Mouse (Mus musculus): ENCODE results near the gene Adgrv1.
A peak's percentile ranks its signal among the peaks of the same experiment; 100 is the strongest.

Gene Adgrv1

DNA sequence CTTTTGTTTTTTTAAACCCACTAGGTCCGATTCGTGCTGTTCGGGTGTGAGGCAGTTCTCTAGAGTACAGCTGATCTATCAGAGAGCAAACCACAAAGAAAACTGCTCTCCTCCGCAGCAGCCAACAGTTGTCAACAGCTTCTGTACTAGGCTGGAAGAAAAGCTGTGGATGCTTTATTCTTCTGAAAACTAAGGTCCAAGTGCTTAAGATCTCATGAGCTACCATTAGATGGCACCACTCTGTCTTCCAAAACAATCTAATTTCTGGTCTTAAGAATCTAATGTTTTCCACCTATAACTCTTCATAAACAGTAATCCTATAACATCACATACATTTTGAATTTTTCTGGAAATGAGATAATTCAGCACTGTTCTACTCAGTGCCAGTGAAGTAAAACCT, 22.6 kb downstream of the Adgrv1 start:
- no peak for DNase-seq

DNA sequence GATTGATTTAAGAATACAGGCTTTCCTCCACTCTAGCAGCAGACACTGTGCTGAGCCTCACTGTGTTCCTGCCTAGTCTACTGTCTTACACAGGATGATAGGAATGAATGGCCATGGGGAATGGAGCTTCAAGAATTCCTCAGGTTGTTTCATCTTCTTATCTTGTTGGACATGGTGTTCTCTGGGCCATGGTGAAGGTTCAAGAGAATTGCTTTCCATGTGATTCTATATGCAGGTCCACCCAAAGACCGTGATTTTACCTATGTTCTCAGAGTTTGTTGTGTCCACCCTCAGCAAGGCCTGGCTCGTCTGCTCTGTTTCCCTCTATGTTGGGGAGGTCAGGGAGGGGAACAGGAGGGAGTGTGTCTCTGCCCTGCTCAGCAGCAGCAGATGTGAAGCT, 26.0 kb downstream of the Adgrv1 start:
- no peak for DNase-seq

DNA sequence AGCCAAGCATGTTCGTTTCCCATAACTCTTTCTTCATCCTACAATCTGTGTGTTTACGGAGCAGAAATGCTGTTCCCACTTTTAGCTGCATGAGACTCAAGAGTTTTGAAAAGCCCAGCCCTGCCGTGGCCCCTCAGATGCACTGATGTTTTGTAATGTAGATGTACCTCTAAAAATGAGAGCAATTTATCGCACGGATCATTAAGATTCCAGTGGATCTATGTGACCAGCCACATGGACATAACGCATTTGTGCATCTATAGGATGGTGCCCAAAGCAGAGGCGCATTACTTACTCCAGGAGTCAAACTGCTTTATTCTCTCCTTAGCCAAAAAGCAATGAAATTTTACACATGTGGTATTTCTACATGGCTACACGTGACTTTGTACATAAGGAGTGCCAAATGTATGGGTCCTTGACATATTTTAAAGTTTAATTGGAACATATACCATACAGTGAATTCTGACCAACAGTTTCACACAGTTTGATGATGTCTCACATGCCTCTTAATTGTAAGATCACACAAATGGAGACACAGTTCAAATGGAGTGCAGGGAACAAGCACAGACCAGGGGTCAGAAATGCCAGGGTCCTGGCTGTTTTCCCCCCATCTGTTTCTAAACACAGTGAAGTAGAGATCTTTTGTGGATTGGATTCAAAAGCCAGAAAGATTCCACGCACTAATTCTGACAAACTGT, 35.9 kb downstream of the Adgrv1 start:
- no peak for DNase-seq

DNA sequence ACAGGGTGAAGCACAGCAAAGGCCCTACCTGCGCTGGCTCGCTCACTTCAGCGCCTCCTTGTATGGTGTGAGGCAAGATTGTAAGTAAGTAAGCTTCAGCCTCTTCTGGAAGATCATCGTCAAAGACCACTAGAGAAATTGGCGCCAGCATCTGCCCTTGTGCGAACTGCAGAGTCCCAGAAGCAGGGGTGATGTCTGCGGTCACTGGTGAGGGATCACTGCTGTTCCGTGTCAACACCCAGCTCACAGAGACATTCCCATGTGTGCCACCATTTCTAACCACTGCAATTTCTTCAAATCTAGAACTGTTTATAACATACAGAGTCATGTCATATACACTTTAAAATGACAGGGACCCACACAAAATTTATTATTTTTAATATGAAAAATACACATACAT, 54.3 kb downstream of the Adgrv1 start:
- DNase-seq: peak; percentile 12 to 18

DNA sequence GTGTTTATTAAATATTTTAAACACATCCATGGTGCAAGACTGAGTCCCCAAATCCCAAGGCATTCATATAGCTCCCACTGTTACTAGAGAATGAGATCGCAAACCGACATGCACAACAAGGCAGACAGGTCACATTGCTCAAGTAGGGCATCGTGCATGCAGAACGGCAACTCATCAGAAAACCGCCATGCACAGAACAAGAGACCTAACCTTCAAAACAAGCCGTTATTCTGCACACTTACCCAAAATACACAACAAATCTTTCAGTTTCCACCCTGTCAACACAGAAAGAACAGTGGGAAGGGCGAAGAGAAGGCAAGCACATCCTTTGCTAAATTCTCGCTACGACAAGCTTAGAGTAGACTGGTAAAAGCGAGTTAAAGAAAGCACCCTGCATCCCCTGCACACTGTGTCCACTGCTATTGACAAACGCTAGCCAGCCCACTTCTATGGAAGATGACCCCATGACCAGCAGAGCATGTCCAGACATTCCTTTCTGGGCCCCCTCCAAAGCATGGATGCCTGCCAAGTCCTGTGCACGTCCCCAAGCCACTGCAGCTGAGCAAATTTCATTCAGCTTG, 62.6 kb downstream of the Adgrv1 start:
- DNase-seq: peak; percentile 85 to 89

DNA sequence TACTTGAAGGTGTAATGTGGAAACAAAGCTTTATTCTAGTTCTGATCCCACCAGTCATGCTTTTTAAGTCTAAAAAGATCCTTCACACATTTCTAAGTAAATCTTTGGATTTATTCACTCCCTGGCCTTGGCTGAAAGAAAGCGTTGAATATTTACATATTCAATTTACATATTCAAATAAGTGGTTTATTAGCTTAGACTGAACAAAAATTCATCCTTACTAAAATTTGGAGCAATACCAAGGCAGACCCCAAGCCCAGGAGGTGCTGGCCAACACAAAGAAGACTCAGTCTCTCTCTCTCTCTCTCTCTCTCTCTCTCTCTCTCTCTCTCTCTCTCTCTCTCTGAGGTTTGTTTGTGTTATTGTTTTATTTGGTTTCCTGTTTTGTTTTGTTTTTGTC, 82.9 kb downstream of the Adgrv1 start:
- DNase-seq: no peak

DNA sequence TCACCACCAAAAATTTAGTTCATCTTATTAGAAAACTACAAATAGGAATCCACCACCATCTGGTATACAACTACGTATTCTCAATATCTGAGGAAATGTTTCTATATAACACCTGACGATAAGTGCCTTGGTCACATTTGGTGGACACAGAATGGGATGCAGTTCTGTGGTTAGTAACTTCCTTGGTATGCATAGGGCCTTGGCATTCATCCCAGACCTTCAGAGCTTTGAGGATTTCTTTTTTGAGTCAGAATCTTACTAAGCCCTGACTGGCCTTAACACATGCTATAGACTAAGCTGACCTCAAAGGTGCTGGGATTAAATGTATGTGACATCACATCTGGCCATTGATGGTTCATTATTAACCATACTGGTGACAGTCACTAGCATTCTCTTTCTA, 98.0 kb downstream of the Adgrv1 start:
- DNase-seq: no peak

DNA sequence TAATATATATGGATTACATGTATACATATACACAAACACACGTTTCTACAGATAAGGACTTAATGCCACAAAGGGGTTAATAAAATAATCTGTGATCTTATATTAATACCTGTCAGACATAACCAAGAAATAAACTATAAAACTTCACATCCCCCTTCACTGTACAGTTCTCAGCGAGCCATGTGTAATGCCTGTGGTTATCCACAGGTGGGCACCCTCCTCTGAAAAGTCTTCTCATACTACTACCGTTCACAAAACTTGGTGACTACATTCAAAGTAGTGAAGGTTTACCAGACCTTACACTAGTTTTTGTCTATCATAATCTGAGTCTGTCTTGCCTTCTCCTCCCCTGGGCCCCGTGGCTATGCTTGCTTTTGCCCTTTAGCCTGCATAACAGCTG, 106.3 kb downstream of the Adgrv1 start:
- no peak for DNase-seq

DNA sequence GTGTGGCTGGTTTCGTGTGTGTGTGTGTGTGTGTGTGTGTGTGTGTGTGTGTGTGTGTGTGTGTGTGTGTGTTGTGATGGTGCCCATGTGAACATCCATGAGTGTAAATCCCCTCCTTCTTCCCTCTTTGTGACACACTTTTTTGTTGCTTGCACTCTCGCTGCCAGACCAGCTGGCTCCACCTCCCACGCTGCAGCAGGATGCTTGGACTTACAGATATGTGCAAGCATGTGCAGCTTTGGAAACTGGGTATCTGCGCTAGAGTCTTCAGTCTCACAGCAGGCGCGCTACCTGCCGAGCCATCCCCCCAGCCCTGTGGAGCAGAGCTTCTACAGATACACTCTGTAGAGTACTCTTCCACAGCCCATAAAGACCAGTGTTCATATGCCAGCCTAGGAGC, 122.8 kb downstream of the Adgrv1 start:
- no peak for DNase-seq

DNA sequence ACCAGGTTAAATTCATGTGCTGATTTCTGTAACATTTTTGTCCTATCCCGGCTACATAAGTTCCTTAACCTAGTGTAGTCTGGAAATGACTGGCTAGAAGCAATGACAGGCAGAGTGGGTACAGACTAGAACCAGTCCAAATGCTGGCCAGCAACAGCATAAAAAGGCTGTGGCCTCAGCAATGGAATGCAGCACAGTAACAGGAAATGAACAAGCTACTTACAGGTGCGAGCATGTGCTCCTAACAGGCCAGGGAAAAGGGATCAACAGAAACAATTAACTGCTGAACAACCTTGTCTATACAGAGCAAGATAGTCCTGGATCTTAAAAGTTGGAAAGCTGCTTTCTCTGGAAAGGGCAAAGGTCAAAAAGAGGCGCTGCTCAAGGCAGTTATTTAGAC, 135.9 kb downstream of the Adgrv1 start:
- DNase-seq: no peak

DNA sequence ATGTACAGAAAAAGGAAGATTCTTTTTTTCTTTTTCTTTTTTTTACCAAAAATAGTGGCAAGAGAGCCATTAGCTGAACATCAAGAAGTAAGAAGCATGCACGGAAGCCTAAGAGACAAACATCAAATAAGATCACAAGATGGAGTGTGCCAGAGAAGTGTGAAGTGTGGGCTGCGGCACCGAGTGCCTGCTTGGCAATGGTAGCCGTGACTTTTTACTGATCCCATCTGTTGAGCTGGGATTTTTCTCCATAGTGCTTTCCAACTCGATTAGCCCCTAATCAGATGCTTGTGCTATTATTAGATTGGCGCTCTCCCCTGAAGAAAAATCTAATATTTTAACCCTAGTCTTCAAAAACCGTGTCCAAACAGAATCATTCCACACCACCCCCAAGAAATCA, 141.0 kb downstream of the Adgrv1 start:
- DNase-seq: no peak

DNA sequence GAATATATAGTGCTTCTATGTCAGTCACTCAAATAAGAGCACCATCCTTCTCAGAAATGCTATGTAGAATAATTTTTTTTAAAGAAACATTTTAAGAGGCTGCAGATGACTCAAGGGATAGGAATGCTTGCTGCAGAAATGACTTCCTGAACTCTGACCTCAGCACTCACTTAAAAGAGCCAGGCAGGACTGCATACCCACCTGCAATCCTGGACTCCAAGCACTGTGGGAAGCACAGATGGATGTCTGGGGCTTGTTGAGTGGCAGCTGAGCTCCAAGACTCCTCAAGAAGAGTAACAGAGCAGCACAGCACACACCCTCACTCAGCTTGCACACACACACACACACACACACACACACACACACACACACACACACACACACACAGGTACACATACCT, 146.0 kb downstream of the Adgrv1 start:
- no peak for DNase-seq

DNA sequence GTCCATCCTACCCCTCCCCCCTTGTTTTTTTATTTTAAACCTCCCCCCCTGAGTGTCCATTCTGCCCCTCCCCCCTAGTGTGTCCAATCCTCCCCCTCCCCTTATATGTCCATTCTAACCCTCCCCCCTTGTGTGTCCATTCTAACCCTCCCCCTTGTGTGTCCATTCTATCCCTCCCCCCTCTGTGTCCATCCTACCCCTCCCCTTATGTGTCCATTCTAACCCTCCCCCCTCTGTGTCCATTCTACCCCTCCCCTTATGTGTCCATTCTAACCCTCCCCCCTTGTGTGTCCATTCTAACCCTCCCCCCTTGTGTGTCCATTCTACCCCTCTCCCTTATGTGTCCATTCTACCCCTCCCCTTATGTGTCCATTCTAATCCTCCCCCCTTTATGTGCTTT, 159.2 kb downstream of the Adgrv1 start:
- no peak for DNase-seq

DNA sequence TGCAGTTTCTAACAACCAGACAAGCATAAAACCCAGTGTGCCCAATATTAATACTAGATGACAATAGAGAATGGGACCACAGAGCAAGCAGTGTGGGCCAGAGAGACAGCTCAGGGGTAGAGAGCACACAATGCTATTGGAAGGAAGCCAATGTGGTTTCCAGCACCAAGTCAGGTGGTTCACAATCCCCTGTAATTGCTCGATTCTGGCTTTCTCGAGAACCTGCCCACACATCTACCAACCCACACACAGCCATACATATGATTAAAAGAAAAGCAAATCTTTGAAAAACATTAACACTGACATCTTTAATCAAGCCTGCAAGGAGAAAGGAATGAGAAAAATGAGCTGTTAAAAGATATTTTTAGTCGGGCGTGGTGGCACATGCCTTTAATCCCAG, 166.3 kb downstream of the Adgrv1 start:
- no peak for DNase-seq

DNA sequence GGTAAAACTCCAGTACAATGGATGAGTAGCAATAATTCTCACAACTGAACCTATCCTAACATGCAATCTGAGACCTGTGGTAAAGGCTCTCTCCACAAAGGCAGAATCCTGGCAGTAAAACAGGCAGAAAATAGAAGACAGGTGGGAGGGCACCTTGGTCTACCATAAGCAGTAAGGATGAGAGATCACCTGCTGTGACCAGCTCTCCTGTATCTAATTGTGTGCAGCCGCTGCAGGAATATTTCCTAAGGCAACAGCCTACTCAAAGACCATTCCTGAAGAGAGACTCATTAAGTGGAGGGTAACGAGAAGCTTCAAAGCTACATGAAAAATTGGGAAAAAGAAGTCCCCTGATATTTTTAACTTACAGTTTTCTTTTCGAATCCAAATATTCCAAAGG, 167.2 kb downstream of the Adgrv1 start:
- no peak for DNase-seq

DNA sequence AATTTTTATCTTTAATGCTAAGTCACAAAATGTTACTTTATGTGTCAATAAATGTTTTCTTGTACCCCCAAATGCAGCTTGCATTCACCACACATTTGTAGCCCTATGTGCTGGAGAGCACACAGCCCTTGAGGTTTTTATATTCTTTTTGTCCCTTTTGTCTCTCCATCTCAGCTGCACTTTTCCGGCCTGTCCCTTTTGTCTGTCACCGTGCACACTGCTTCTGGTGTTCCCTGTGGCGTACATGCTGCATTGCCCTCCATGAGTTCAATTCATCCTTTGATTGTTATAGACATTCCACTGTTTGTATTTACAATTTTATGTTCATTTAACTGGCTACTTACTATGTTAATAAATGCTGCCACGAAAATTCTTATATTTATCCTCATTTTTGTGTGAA, 183.3 kb downstream of the Adgrv1 start:
- no peak for DNase-seq

DNA sequence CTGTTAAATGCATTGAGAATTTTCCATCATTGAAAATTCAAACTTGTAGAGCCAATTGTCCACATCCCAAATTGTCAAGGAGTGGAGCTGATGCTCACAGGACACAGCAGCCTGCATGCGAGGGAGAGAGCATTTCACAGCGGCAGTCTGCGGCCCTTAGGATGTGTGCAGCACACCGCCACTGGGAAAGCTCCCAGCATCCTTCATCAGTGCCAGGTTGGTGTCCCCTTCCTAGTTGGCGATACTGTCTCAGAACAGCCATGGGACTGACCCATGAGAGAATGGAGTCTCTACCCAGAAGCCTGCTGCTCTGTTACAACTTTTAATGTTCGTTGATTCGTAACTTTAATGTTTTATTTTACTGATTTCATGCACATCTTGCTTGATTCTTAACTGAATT, 183.8 kb downstream of the Adgrv1 start:
- DNase-seq: no peak

DNA sequence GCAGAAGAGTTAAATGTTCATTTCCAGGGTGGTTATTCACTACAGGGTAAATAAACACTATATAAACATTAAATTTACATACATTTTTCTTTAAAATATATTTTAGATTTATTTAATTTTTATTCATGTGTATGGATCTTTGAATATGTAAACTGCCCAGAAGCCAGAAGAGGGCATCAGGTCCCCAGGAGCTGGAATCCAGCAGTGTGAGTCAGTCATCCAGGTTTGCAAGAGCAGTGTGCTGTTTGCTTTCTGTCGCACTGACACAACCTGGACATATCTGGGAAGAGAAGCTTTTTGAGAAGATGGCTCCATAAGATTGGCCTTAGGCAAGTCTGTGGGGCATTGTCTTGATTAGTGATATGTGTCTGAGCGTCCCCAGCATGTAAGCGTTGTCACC, 191.5 kb downstream of the Adgrv1 start:
- no peak for DNase-seq

DNA sequence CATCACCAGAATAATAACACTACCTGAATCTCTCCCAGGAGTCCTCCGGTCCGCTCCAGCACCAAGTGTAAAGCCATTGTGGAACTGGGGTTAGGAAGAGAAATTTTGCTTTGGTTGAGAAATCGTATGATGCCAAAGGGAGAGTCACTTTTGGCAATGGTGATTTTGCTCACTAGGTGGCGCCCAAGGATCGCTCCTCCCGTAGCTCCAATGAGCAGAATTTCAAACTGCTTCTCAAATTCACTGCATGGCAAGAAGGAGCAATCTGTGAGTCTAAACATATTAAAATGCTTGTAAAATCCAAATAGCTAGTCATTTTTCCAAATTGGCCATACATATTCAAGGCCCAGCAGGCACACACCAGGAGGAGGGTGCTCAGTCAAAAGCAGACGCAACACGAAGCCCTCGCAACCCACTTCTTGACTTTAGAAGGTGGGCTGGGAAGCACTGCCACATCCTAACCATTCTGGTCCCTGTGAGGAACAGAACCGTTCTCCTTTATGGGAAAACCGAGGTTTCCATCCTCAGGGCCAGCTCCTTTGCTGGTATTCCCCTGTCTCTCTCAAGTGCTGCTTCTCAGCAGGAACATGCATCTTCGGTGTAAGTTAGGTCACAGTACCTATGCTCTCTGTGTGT, 193.4 kb downstream of the Adgrv1 start:
- DNase-seq: peak; percentile 87 to 91

DNA sequence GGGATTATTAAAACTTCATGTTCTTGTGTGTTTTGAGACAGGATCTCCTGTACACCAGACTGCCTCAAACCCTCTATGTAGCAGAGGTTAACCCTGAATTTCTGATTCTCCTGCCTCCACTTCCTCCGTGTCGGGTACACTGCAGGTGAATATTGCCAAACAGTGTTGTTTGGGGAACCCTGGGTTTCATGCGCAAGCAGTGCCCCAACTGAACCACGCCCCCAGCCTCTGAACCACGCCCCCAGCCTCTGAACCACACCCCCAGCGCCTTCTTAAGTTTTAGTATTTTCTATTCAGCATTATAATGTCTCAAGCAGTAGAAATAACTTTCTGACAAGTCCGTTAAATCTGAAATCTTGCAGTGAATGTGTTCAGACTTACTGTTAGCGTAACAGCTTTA, 195.9 kb downstream of the Adgrv1 start:
- DNase-seq: no peak

DNA sequence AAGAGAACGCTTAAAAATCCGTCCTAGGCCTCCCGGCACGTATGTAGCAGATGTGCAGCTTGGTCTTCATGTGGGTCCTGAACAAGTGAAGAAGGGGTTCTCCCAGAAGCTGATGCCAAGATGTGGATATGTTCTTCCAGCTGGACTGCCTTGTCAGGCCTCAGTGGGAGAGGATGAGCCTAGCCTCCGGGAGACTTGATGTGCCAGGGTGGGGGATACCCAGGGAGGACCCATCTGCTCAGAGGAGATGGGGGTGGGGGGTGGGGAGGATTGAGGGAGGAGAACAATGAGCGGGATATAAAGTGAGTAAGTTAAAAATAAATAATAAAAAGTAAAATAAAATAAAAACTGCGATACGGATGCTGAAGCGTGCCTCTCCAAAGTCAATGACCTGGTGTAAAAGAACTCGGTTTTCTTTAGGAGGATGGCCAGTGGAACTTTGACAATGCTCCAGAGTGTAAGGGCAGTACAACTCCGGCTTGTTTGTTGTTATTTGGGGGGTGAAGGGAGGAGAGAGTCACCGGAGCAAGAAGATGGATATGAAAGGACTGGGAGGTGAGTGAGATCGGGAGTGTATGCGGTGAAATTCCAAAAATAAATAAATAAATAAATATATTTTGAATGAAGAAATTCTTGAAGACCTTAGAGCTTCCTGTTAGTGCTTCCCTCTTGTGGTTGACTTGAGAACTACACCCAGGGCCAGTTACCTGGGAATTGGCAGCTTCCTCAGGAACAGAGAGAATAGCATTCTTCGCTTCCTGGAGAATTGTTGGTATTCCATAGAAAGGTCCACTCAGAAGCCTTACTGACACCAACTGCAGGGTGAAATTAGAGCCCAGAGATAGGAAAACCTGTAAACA, 205.8 kb downstream of the Adgrv1 start:
- peak; percentile 64 to 65 for DNase-seq

DNA sequence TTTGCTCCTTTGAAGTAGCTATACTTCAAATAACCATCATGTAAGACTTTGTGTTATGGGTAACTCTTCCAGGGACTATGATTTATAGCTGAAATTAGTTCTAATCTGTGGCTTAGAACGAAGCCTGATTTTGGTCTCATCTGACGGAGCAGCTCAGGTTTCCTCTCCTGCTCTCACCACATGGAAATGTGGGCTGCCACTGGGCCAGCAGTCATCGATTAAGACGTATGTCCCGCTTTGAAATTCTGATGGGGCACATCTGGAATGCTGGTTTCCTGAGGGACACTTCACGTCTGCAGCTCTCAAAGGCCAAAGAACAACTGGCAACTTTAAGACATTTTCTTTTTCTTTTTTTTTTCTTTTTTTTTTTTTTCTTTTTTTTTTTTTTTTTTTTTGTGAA, 207.8 kb downstream of the Adgrv1 start:
- no peak for DNase-seq

DNA sequence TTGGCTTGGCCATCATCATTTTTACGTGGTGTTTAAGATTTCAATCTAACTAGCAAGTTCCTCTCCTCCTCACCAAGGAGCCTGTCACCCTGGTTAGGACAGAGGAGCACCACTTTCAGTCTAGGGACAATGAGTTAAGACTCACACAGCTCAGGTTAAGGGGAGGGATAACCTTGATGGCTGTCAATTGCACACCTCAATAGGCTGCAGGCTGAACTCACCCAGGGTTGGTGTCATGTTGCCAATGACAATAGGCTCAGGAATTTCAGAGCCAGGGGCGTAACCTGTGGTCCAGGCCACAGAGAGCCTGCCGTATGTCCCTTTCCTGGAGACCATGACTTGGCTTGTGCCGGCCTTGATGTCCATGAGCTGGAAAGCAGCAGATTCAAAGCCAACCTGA, 209.0 kb downstream of the Adgrv1 start:
- DNase-seq: no peak
